Mouse (Mus musculus) lung, postnatal 0 days (tissue): ENCODE measurements around the gene Klk1b26. TPM values are rescaled to one million over a fixed set of nuclear protein-coding genes. Genes with fewer than 3 reads are reported as not detected.
"Not testable (repeated sequence)": the region's sequence is repeated elsewhere in the genome, so short reads cannot be mapped to it uniquely, and the experiment has no call there.

Experiments
- ATAC-seq: fragments of 200-750 bp; cut with Nextera tagmentation; 2 replicates; pipeline ENCODE4 v1.8.0; 2017; ENCODE audit warnings: moderate library complexity
- DNase-seq: peaks from one replicate; pipeline ENCODE4 v3.0.0-alpha.2; 2016; ENCODE audit warnings: low spot score
- H3K27ac ChIP-seq: fragments of 300-500 bp; sonication (generic); 2 replicates; pipeline ENCODE4 v1.5.1; 2014; ENCODE audit warnings: antibody characterized with exemption, mild to moderate bottlenecking, low read length, mixed read lengths
- H3K27me3 ChIP-seq: fragments of 300-500 bp; sonication (generic); replicated peaks from 2 replicates; pipeline ENCODE4 v1.6.1; 2014; ENCODE audit warnings: low read length, mixed read lengths; ENCODE audit not compliant: insufficient read depth
- H3K36me3 ChIP-seq: fragments of 300-500 bp; sonication (generic); 2 replicates; pipeline ENCODE4 v1.6.1; 2014; ENCODE audit warnings: low read length, mixed read lengths; ENCODE audit not compliant: insufficient read depth
- H3K4me1 ChIP-seq: fragments of 300-500 bp; sonication (generic); 2 replicates; pipeline ENCODE4 v1.6.1; 2014; ENCODE audit warnings: antibody characterized with exemption, low read depth, low read length, mixed read lengths; ENCODE audit not compliant: insufficient read depth
- H3K4me2 ChIP-seq: fragments of 300-500 bp; sonication (generic); replicated peaks from 2 replicates; pipeline ENCODE4 v1.6.1; 2014; ENCODE audit warnings: low read depth, mild to moderate bottlenecking, low read length, moderate library complexity, mixed read lengths
- H3K4me3 ChIP-seq: fragments of 300-500 bp; sonication (generic); 2 replicates; pipeline ENCODE4 v1.5.1; 2014; ENCODE audit warnings: low read depth, low read length
- H3K9ac ChIP-seq: fragments of 300-500 bp; sonication (generic); replicated peaks from 2 replicates; pipeline ENCODE4 v1.6.1; 2014; ENCODE audit warnings: low read depth, mild to moderate bottlenecking
- H3K9me3 ChIP-seq: fragments of 300-500 bp; sonication (generic); 2 replicates; pipeline ENCODE4 v1.6.1; 2016; ENCODE audit warnings: low read length, mixed read lengths
- CTCF ChIP-seq: IDR thresholded peaks from 2 replicates; pipeline ENCODE4 v1.5.1; 2016; ENCODE audit warnings: antibody characterized with exemption, mild to moderate bottlenecking
- EP300 ChIP-seq: IDR thresholded peaks from 2 replicates; pipeline ENCODE4 v1.6.1; 2016; ENCODE audit warnings: antibody characterized with exemption, mild to moderate bottlenecking, control low read depth
- WGBS: fragments of 180-500 bp; shearing (Covaris S2); extraction: QIAGEN DNeasy Blood & Tissue Kit; methylation state at CpG from one replicate; pipeline ENCODE4 v1.1.7; 2014; 5-methylcytosine and 5-hydroxymethylcytosine counted together
- polyA plus RNA-seq: library from polyadenylated mRNA; unstranded; fragments of >200 nt; fragmentation: Nextera tagmentation; extraction: Ambion mirVana; gene quantifications from 2 replicates; pipeline ENCODE4 v1.2.1, GENCODE M21; 2015

Klk1b26 gene
- not detected in 2 replicates for polyA plus RNA-seq

GRCm38 (mm10) chr7:44011868-44012267 lies at the start of gene Klk1b26:
TSS of gene Klk1b26 (plus strand) at chr7:44012168.
- not testable (repeated sequence) for H3K9ac ChIP-seq, H3K4me1 ChIP-seq, H3K4me3 ChIP-seq, H3K9me3 ChIP-seq, H3K27ac ChIP-seq, ATAC-seq, DNase-seq, H3K4me2 ChIP-seq, H3K36me3 ChIP-seq, H3K27me3 ChIP-seq

- Histone ChIP-seq H3K9me3 (no peaks in the 10 kb centered on the region), H3K27me3 (no peaks in the 10 kb centered on the region), H3K27ac (no peak within 1 kb of the TSS), H3K4me3 (no peak within 1 kb of the TSS), H3K4me1 (no peaks in the 10 kb centered on the region), H3K9ac (no peak within 1 kb of the TSS), H3K36me3 (no peaks in the 10 kb centered on the region), H3K4me2 (no peak within 1 kb of the TSS)
- TF ChIP-seq CTCF (no peak), EP300 (no peak)
- 52% methylated on average over 3 of the region's 3 CpGs for WGBS
- DNase-seq (no peak), ATAC-seq (no peak)
These were observed 45.5 kb upstream of the Klk1b26 start, which contains the start of gene Klk1b1 for GRCm38 (mm10) chr7:43966451-43966850. TSS of gene Klk1b1 (plus strand) at chr7:43966751.

GRCm38 (mm10) chr7:43967058-43967457 lies 44.9 kb upstream of the Klk1b26 start:
- WGBS = 69% methylated on average over 3 of the region's 3 CpGs
- no peaks in the 10 kb centered on the region for H3K27me3 ChIP-seq
- ATAC-seq = no peak

GRCm38 (mm10) chr7:43967612-43968011 lies 44.4 kb upstream of the Klk1b26 start:
- DNase-seq = no peak
- no peaks in the 10 kb centered on the region for H3K4me1 ChIP-seq
- 77% methylated on average over 2 of the region's 2 CpGs for WGBS
- no peaks in the 10 kb centered on the region for H3K36me3 ChIP-seq
- TF ChIP-seq EP300 (no peak), CTCF (no peak)
- H3K9ac ChIP-seq = no peak overlapping the region
- no peak overlapping the region for H3K4me2 ChIP-seq
- no peak for ATAC-seq
- no peak overlapping the region for H3K27ac ChIP-seq
- no peaks in the 10 kb centered on the region for H3K27me3 ChIP-seq
- no peaks in the 10 kb centered on the region for H3K9me3 ChIP-seq
- H3K4me3 ChIP-seq = no peak overlapping the region

More at GRCm38 (mm10) chr7:43967058-43967457, 44.9 kb upstream of the Klk1b26 start:
- Histone ChIP-seq H3K27ac (no peak overlapping the region), H3K4me1 (no peaks in the 10 kb centered on the region), H3K36me3 (no peaks in the 10 kb centered on the region), H3K9ac (no peak overlapping the region), H3K4me3 (no peak overlapping the region), H3K4me2 (no peak overlapping the region), H3K9me3 (no peaks in the 10 kb centered on the region)
- no peak for DNase-seq
- TF ChIP-seq EP300 (no peak), CTCF (no peak)

GRCm38 (mm10) chr7:43975761-43976160 lies 36.2 kb upstream of the Klk1b26 start, which contains the start of gene Klk1b9:
TSS of gene Klk1b9 (plus strand) at chr7:43976061.
- ATAC-seq, H3K4me3 ChIP-seq, DNase-seq, H3K9me3 ChIP-seq, H3K27ac ChIP-seq, H3K9ac ChIP-seq, H3K36me3 ChIP-seq, H3K27me3 ChIP-seq, H3K4me2 ChIP-seq, H3K4me1 ChIP-seq: not testable (repeated sequence)
- WGBS = 67% methylated on average over 1 of the region's 1 CpGs

GRCm38 (mm10) chr7:43985657-43986056 lies 26.3 kb upstream of the Klk1b26 start:
- no peak for TF ChIP-seq CTCF
- TF ChIP-seq EP300 = no peak
- Histone ChIP-seq H3K36me3 (no peaks in the 10 kb centered on the region), H3K9ac (no peak overlapping the region), H3K27me3 (no peaks in the 10 kb centered on the region), H3K4me3 (no peak overlapping the region), H3K9me3 (no peaks in the 10 kb centered on the region), H3K27ac (no peak overlapping the region), H3K4me1 (no peaks in the 10 kb centered on the region), H3K4me2 (no peak overlapping the region)
- DNase-seq (no peak), ATAC-seq (no peak)

GRCm38 (mm10) chr7:43994821-43995220 lies 17.1 kb upstream of the Klk1b26 start:
- not testable (repeated sequence) for H3K9me3 ChIP-seq, H3K27ac ChIP-seq, H3K4me3 ChIP-seq, DNase-seq, ATAC-seq, H3K4me2 ChIP-seq, H3K27me3 ChIP-seq, H3K9ac ChIP-seq, H3K36me3 ChIP-seq, H3K4me1 ChIP-seq
- WGBS = 59% methylated on average over 1 of the region's 1 CpGs

- 69% methylated on average over 4 of the region's 4 CpGs for WGBS
- H3K27ac ChIP-seq, H3K27me3 ChIP-seq, ATAC-seq, H3K4me1 ChIP-seq, H3K9me3 ChIP-seq, H3K36me3 ChIP-seq, DNase-seq, H3K9ac ChIP-seq, H3K4me2 ChIP-seq, H3K4me3 ChIP-seq: not testable (repeated sequence)
These were observed 16.4 kb upstream of the Klk1b26 start, which contains the start of gene Klk1b11 for GRCm38 (mm10) chr7:43995577-43995976. TSS of gene Klk1b11 (plus strand) at chr7:43995877.
